Mouse (Mus musculus) spleen, adult 18-20 months (tissue): ENCODE measurements around the gene Gins2.

Experiments
- DNase-seq, 2 experiments: peaks; one replicate each; pipeline ENCODE4 v3.0.0; 2022; ENCODE audit warnings: mixed read lengths in 2 of 2

Gene Gins2

DNA sequence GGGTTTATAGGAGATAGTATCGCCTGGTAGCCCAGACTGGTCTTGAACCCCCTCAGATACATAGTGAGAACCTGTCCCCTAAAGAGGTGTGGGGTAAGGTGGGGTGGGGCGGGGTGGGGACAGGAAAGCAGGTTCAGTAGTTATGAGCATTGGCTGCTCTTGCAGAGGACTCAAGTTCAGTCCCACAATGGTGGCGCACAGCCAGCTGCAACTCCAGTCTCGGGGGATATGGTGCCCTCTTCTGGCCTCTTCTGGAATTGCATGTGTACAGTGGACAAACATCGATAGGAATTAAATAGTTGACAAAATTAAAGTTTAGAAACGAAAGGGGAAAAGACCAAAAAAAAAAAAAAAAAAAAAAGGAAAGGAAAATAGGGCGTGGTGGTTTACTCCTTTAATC, 10.4 kb upstream of the Gins2 start:
- DNase-seq, result peak; percentile 50 to 78

DNA sequence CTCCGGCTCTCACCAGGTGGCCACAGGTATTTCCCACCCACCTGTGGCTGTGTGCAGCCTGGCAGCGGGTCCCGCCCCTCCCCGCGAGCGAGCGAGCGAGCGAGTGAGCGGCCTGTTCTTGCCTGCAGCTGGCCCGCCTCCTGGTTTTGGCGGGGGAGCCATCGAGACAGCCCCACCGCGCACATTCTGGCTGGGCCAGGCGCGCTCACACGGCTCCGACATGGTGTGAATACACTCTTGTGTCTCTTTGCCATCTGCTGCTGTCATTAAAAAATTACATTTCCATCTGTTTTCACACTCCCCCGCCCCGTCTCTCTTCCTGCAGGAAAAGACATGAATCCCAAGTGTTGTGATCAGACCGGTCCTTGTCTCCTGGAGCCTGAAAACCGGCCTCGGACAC, 9.5 kb upstream of the Gins2 start:
- DNase-seq, result no peak

- DNase-seq, result peak in 1 of 2 experiments; percentile 64
Observed at GRCm38 (mm10) chr8:120595963-120596362, 6.9 kb upstream of the Gins2 start.

DNA sequence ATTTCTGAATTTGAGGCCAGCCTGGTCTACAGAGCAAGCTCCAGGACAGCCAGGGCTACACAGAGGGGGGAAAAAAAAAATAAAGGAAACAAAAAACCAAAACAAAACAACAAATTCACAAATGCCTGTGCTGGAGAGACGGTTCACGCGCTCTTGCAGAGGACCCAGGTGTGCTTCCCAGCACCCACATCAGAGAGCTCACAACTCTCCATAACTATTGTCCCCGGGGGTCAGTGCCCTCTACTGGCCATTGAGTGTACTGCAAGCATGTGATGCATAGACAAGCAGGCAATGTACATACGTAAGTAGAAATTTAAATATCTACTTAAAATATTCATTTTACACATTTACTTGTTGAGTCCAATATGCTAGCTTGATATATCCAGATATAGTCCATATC, 5.5 kb upstream of the Gins2 start:
- DNase-seq, result no peak

DNA sequence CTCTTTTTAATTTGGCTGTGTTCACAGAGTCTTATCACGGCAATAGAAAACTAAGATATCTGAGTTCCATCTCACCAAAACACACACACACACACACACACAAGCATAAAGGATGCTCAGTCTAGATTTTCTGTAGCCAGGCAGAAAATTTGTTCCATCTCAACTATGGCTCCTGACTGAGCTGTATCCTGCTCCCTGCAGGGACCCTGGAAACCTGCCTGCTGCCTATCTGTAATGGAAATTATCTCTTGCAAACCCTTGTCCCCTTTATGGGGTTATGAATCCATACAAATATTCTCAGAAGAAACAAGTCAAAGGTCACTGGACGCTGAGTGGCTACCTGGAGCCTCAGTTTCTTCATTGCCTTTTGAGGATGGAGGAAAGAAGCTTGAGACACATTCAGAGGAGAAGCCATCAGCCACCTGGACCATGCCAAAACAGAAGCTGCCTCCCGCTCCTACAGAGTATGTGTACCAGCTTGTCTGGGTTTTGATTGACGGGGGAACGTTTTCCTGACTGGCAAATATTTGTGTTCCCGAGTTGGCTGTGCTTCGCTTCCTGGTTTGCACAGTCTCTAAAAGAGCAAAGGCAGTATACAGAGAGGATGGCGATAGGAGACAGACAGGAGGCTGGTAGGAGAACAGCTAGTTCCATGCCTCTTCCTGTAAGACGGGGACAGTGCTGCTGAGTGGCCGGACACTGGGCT, 2.6 kb upstream of the Gins2 start:
- DNase-seq, result no peak

DNA sequence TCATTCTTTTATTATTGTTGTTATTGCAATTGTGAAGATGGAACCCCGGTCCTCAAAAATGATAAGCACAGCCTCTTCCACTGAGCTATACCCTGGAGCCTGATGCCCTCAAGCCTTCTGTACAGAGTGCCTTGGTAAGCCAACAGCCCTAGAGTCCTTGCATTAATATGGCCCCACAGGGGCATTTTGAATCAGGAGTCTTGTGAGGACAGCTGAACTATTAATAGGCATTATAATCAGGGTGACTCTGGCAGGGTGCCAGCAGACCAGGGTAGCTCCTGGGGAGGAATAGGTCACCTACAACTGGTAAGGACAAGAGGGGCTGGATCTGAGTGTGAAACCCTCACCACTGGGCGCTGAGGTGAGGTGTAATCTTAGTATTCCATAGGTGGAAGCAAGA, 817 bp upstream of the Gins2 start:
- no peak for DNase-seq

DNA sequence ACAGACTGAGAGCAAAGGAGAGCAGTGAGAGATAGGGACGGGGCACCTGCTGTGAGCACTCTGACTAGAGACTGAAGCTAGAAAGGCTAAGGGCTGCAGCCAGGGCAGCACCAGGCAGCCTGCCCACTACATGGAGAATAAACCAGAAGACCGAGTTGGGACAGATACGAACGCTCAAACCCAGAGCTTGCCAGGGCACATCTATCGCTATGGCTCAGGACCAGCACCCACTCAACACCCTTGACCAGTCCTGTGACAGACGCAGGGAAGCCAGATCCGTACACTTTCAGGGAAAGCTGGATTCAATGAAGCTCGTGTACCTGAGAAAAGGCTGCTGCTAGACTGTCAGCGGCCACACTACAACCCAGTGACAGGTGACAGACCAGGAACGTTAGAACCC, 3.6 kb downstream of the Gins2 start:
- DNase-seq, result peak in 1 of 2 experiments; percentile 2

GRCm38 (mm10) chr8:120581811-120582210, 7.3 kb downstream of the Gins2 start:
- DNase-seq, result no peak

DNA sequence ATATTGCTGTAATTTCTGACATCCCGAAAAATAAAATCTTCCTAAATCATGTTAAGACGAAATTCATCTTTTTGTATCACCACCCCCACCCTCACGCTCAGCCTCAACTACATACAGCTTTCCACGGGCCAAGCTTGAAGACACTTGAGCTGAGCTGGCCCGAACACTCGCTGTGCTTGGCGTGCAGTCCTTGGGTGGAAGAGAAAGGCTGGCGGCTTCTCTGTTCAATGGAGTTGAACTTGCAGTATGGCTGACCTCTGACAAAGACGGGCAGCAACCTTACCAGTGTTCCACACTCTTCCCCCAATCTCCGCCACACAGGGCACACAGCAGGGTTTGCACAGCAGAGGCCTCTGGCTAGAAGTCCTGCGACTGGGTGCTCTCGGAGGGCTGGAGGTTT, 7.8 kb downstream of the Gins2 start:
- no peak for DNase-seq

- DNase-seq, result no peak
Observed at GRCm38 (mm10) chr8:120580336-120581000, 8.6 kb downstream of the Gins2 start.

GRCm38 (mm10) chr8:120577821-120578220, 11.3 kb downstream of the Gins2 start:
- no peak for DNase-seq

GRCm38 (mm10) chr8:120575801-120576200, 13.3 kb downstream of the Gins2 start:
- DNase-seq, result no peak

DNA sequence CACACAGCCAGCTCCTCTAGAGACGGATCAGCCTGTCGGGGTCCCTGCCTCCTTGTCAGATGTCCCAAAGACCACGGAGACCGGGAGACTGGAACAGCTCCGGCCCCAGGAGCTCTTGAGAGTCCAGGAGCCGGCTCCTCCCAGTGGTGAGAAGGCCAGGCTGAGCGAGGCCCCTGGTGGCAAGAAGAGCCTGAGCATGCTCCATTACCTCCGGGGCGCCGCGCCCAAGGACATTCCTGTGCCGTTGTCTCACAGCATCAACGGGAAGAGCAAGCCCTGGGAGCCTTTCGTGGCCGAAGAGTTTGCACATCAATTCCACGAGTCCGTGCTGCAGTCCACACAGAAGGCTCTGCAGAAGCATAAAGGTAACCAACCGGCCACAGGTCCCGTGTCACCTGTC, 14.2 kb downstream of the Gins2 start:
- DNase-seq, result no peak

- no peak for DNase-seq
Observed at GRCm38 (mm10) chr8:120573866-120574265, 15.2 kb downstream of the Gins2 start.

GRCm38 (mm10) chr8:120572534-120572933, 16.6 kb downstream of the Gins2 start:
- DNase-seq, result peak; percentile 71 to 72

DNA sequence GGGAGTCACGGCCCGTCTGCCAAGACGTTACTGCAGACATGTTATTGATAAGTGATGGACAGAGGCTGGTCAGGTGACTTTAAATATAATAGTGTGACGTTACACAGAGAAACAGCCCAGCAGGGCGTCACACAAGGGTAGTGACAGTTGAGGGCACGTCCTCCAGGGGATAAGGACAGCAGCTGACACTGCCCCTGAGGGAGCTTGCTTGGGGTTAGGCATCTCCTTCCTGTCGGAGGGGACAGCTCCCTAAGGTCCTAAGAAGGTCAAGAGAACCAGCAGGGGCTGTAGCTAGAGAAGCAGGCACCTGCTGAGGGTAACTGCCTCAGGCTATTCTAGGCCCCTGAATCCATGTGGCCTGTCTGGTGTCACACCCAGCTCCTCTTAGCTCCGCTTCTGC, 17.5 kb downstream of the Gins2 start:
- DNase-seq, result no peak

GRCm38 (mm10) chr8:120569939-120570715, 19.0 kb downstream of the Gins2 start:
- peak; percentile 52 to 80 for DNase-seq

GRCm38 (mm10) chr8:120569123-120569522, 20.0 kb downstream of the Gins2 start:
- DNase-seq, result no peak

DNA sequence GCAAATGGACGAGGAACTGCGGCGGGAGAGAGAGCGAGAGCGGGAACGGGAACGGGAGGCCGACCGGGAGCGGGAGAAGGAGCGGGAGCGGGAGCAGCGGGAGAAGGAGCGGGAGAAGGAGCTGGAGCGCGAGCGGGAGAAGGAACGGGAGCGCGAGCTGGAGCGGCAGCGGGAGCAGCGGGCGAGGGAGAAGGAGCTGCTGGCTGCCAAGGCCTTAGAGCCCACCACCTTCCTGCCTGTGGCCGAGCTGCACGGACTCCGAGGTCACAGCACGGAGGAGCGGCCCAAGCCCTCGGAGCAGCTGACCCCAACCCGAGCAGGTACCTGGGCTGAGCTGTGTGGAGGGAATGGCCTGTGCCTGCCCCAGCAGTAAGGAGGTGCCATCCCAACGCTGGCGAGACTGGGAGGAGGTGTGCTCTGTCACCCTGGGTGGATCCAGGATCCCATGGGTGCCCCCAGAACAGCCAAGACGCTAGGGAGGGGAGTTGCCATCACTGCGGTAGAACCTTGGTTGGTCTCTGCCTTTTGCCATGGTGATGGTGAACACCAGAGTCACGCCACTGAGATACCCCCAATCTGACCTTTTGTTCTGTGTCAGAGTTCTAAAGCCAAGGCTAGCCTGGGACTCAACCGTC, 20.8 kb downstream of the Gins2 start:
- DNase-seq, result no peak

DNA sequence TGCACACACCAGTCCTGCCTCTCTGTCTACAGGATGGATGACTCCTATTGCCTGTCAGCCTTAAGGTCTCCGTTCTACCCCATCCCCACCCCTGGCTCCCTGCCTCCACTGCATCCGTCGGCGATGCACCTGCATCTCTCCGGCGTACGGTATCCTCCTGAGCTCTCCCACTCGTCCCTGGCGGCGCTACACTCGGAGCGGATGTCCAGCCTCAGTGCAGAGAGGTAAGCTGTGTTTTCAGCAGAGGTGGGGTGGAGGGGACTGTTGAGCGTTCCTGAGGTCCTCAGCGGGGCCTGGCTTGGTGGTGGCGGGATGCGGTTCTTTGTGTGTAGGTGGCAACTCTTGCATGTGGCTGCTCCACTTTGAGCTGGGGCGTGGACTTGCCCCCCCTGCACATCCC, 21.4 kb downstream of the Gins2 start:
- DNase-seq, result no peak

DNA sequence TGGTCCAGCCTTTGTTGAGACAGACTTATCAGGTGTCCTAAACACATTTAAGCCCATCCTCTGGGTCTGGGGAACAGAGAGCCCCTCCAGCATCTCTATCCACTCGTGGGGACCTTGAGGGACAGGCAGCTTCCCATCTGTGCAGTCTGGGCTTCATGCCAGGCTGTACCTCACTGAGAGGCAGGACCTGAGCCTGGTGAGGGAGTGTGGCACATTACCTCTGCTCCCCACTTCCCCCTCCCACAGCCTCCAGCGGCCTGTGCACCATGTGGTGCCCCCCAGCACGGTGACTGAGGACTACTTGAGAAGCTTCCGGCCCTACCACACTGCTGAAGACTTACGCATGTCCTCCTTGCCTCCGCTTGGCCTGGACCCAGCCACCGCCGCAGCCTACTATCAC, 22.4 kb downstream of the Gins2 start:
- DNase-seq, result no peak

GRCm38 (mm10) chr8:120565151-120565711, 23.9 kb downstream of the Gins2 start:
- no peak for DNase-seq
